Mouse (Mus musculus) kidney, adult 11 months (tissue): ENCODE results near the gene Gbe1.
A peak's percentile ranks its signal among the peaks of the same experiment; 100 is the strongest.

Source experiments
- DNase-seq: peaks from one replicate; pipeline ENCODE4 v3.0.0; 2022

Gbe1 gene

GRCm38 (mm10) chr16:70313886-70314577, at the start of gene Gbe1:
Gene Gbe1 (plus strand): TSS chr16:70313949.
- DNase-seq = peak; percentile 96

- no peak for DNase-seq
These were observed 3.1 kb upstream of the Gbe1 start for GRCm38 (mm10) chr16:70310691-70311090.

- peak; percentile 9 for DNase-seq
These were observed 258 bp upstream of the Gbe1 start for GRCm38 (mm10) chr16:70313496-70313885.

GRCm38 (mm10) chr16:70314578-70314930, 805 bp downstream of the Gbe1 start:
- DNase-seq = no peak

- no peak for DNase-seq
These were observed 1.5 kb downstream of the Gbe1 start for GRCm38 (mm10) chr16:70315261-70315660.

- DNase-seq = no peak
These were observed 2.2 kb downstream of the Gbe1 start for GRCm38 (mm10) chr16:70315862-70316390.

- DNase-seq = no peak
These were observed 5.6 kb downstream of the Gbe1 start for GRCm38 (mm10) chr16:70319388-70319787.

- no peak for DNase-seq
These were observed 7.0 kb downstream of the Gbe1 start for GRCm38 (mm10) chr16:70320612-70321280.

- DNase-seq = no peak
These were observed 12.7 kb downstream of the Gbe1 start for GRCm38 (mm10) chr16:70326339-70326948.

- DNase-seq = no peak
These were observed 14.8 kb downstream of the Gbe1 start for GRCm38 (mm10) chr16:70328566-70328965.

GRCm38 (mm10) chr16:70329036-70329435, 15.3 kb downstream of the Gbe1 start:
- DNase-seq = no peak

GRCm38 (mm10) chr16:70329471-70329870, 15.7 kb downstream of the Gbe1 start:
- DNase-seq = no peak

GRCm38 (mm10) chr16:70330007-70330406, 16.3 kb downstream of the Gbe1 start:
- no peak for DNase-seq

- no peak for DNase-seq
These were observed 17.0 kb downstream of the Gbe1 start for GRCm38 (mm10) chr16:70330626-70331275.

GRCm38 (mm10) chr16:70334812-70335211, 21.1 kb downstream of the Gbe1 start:
- no peak for DNase-seq

GRCm38 (mm10) chr16:70335472-70335871, 21.7 kb downstream of the Gbe1 start:
- no peak for DNase-seq

GRCm38 (mm10) chr16:70337661-70338060, 23.9 kb downstream of the Gbe1 start:
- no peak for DNase-seq

GRCm38 (mm10) chr16:70344496-70344895, 30.7 kb downstream of the Gbe1 start:
- no peak for DNase-seq

GRCm38 (mm10) chr16:70345607-70346006, 31.9 kb downstream of the Gbe1 start:
- DNase-seq = no peak

GRCm38 (mm10) chr16:70350011-70350410, 36.3 kb downstream of the Gbe1 start:
- no peak for DNase-seq

- DNase-seq = peak; percentile 71
These were observed 38.0 kb downstream of the Gbe1 start for GRCm38 (mm10) chr16:70351641-70352280.

GRCm38 (mm10) chr16:70352571-70352970, 38.8 kb downstream of the Gbe1 start:
- no peak for DNase-seq

- DNase-seq = peak; percentile 88
These were observed 39.3 kb downstream of the Gbe1 start for GRCm38 (mm10) chr16:70353058-70353457.
